ENCODE assay signal across 8 mouse cellular contexts in genomic region chr5:5419992-5420455, GRCm38 (mm10). TPM values are rescaled to one million over a fixed set of nuclear protein-coding genes. Genes with fewer than 3 reads are reported as not detected.
DNase-seq lines count a peak whose midpoint lies in the region; ATAC-seq lines count a peak whose summit lies in the region.

TSS of gene Cdk14 (minus strand) at chr5:5420312.

- H3K36me3 ChIP-seq in embryonic facial prominence, embryonic 12.5 days: no peaks in the 10 kb centered on the region
- no peaks in the 10 kb centered on the region for H3K36me3 ChIP-seq in hindbrain, embryonic 12.5 days
- no peaks in the 10 kb centered on the region for H3K36me3 ChIP-seq in liver, embryonic 12.5 days

- no peaks in the 10 kb centered on the region for H3K27me3 ChIP-seq in embryonic facial prominence, embryonic 12.5 days
- no peaks in the 10 kb centered on the region for H3K27me3 ChIP-seq in hindbrain, embryonic 12.5 days
- no peaks in the 10 kb centered on the region for H3K27me3 ChIP-seq in liver, embryonic 12.5 days (replicated peaks)

- no peak within 1 kb of the TSS for H3K9ac ChIP-seq in embryonic facial prominence, embryonic 12.5 days
- no peak within 1 kb of the TSS for H3K9ac ChIP-seq in hindbrain, embryonic 12.5 days
- H3K9ac ChIP-seq in liver, embryonic 12.5 days: no peak within 1 kb of the TSS

- no peak within 1 kb of the TSS for H3K4me3 ChIP-seq in embryonic facial prominence, embryonic 12.5 days
- H3K4me3 ChIP-seq in hindbrain, embryonic 12.5 days: no peak within 1 kb of the TSS
- H3K4me3 ChIP-seq in liver, embryonic 12.5 days: 0 out of 2 replicates have a peak within 1 kb of the TSS, but pooled peaks have one; percentile 1

- ATAC-seq in embryonic facial prominence, embryonic 12.5 days (ENCODE audit: insufficient number of reproducible peaks, insufficient read depth, low FRiP score, low TSS enrichment): no peak
- no peak for ATAC-seq in hindbrain, embryonic 12.5 days (ENCODE audit: low FRiP score)
- ATAC-seq in liver, embryonic 12.5 days: peak; percentile 44; the same call in 1 of the 2 replicates
- ATAC-seq in monocyte, adult 5-6 weeks (replicated peaks; ENCODE audit: insufficient number of reproducible peaks, low FRiP score, low TSS enrichment, poor library complexity, severe bottlenecking): peak; percentile 94

- H3K4me1 ChIP-seq in embryonic facial prominence, embryonic 12.5 days: no peaks in the 10 kb centered on the region
- H3K4me1 ChIP-seq in hindbrain, embryonic 12.5 days: no peaks in the 10 kb centered on the region
- H3K4me1 ChIP-seq in liver, embryonic 12.5 days: no peaks in the 10 kb centered on the region

- peak; percentile 1 for DNase-seq in thymus, postnatal 25 days
- DNase-seq in thymus, postnatal 10 days (ENCODE audit: low spot score in 2 of 2): no peak
- DNase-seq in right cerebral cortex, postnatal 25 days: no peak
- no peak for DNase-seq in cerebellum, postnatal 25 days

- WGBS in embryonic facial prominence, embryonic 12.5 days: 82% methylated on average over 9 of the region's 9 CpGs
- 84% methylated on average over 9 of the region's 9 CpGs for WGBS in hindbrain, embryonic 12.5 days
- 23% methylated on average over 9 of the region's 9 CpGs for WGBS in liver, embryonic 12.5 days (ENCODE audit: insufficient replicate concordance)

- no peaks in the 10 kb centered on the region for H3K9me3 ChIP-seq in embryonic facial prominence, embryonic 12.5 days
- H3K9me3 ChIP-seq in hindbrain, embryonic 12.5 days (replicated peaks): no peaks in the 10 kb centered on the region
- no peaks in the 10 kb centered on the region for H3K9me3 ChIP-seq in liver, embryonic 12.5 days (replicated peaks)

- no peak within 1 kb of the TSS for H3K27ac ChIP-seq in embryonic facial prominence, embryonic 12.5 days
- H3K27ac ChIP-seq in hindbrain, embryonic 12.5 days: no peak within 1 kb of the TSS
- 0 out of 2 replicates have a peak within 1 kb of the TSS, but pooled peaks have one; percentile 49 for H3K27ac ChIP-seq in liver, embryonic 12.5 days

- H3K4me2 ChIP-seq in embryonic facial prominence, embryonic 12.5 days (replicated peaks): no peak within 1 kb of the TSS
- no peak within 1 kb of the TSS for H3K4me2 ChIP-seq in hindbrain, embryonic 12.5 days (replicated peaks)
- peak within 1 kb of the TSS; percentile 33; the same call in 1 of the 2 replicates for H3K4me2 ChIP-seq in liver, embryonic 12.5 days

RNA-seq across cellular contexts. Expression of gene Cdk14, which starts in this region (rescaled TPM):
- 36.1 and 37.9 TPM in 2 replicates for polyA plus RNA-seq in embryonic facial prominence, embryonic 12.5 days (2016; fragmentation: Nextera tagmentation; extraction: Ambion mirVana)
- 43.8 and 46.3 TPM in 2 replicates for polyA plus RNA-seq in hindbrain, embryonic 12.5 days (2016; fragmentation: Nextera tagmentation; extraction: Ambion mirVana)
- 3.4 and 3.7 TPM in 2 replicates for polyA plus RNA-seq in liver, embryonic 12.5 days (2016; fragmentation: Nextera tagmentation; extraction: Ambion mirVana)
- total RNA-seq in monocyte, adult 5-6 weeks (2017): 28.1 to 79.9 TPM (median 43.7 TPM) in 3 replicates

Comparison
In these comparisons a context has a peak if more than half of its experiments do, and no peak if none do; other contexts are left out.
1. ATAC-seq: peak in liver, embryonic 12.5 days (single experiment) and monocyte, adult 5-6 weeks (single experiment); none in embryonic facial prominence, embryonic 12.5 days (single experiment) and hindbrain, embryonic 12.5 days (single experiment).